Mouse (Mus musculus) neural tube, embryonic 11.5 days (tissue): ENCODE measurements around the gene Rho. TPM values are rescaled to one million over a fixed set of nuclear protein-coding genes. Genes with fewer than 3 reads are reported as not detected.

Source experiments
- ATAC-seq: fragments of 200-750 bp; cut with Nextera tagmentation; 2 replicates; pipeline ENCODE4 v1.8.0; 2017; ENCODE audit warnings: moderate number of reproducible peaks, mild to moderate bottlenecking, moderate TSS enrichment, moderate library complexity; ENCODE audit not compliant: insufficient read depth, low FRiP score, low TSS enrichment
- DNase-seq: peaks from one replicate; pipeline ENCODE4 v3.0.0-alpha.2; 2015; ENCODE audit warnings: low spot score
- H3K27ac ChIP-seq: fragments of 300-500 bp; sonication (generic); 2 replicates; pipeline ENCODE4 v1.5.1; 2014; ENCODE audit warnings: low read depth, mild to moderate bottlenecking, low read length
- H3K27me3 ChIP-seq: fragments of 300-500 bp; sonication (generic); 2 replicates; pipeline ENCODE4 v1.6.1; 2014; ENCODE audit warnings: mild to moderate bottlenecking, low read length, mixed read lengths; ENCODE audit not compliant: control insufficient read depth, insufficient read depth
- H3K36me3 ChIP-seq: fragments of 300-500 bp; sonication (generic); 2 replicates; pipeline ENCODE4 v1.6.1; 2014; ENCODE audit warnings: mild to moderate bottlenecking, low read length, moderate library complexity, mixed read lengths; ENCODE audit not compliant: control insufficient read depth, insufficient read depth
- H3K4me1 ChIP-seq: fragments of 300-500 bp; sonication (generic); 2 replicates; pipeline ENCODE4 v1.6.1; 2014; ENCODE audit warnings: low read length, mixed read lengths; ENCODE audit not compliant: control insufficient read depth, insufficient read depth
- H3K4me2 ChIP-seq: fragments of 300-500 bp; sonication (generic); 2 replicates; pipeline ENCODE4 v1.6.1; 2014; ENCODE audit warnings: low read depth, mild to moderate bottlenecking, moderate library complexity
- H3K4me3 ChIP-seq: fragments of 300-500 bp; sonication (generic); 2 replicates; pipeline ENCODE4 v1.5.1; 2014; ENCODE audit warnings: low read depth, low read length
- H3K9ac ChIP-seq: fragments of 300-500 bp; sonication (generic); 2 replicates; pipeline ENCODE4 v1.6.1; 2014; ENCODE audit warnings: mild to moderate bottlenecking, low read length
- H3K9me3 ChIP-seq: fragments of 300-500 bp; sonication (generic); 2 replicates; pipeline ENCODE4 v1.6.1; 2016; ENCODE audit warnings: low read length; ENCODE audit not compliant: control insufficient read depth
- WGBS: fragments of 180-500 bp; shearing (Covaris S2); extraction: QIAGEN DNeasy Blood & Tissue Kit; methylation state at CpG from one replicate; pipeline ENCODE4 v1.1.7; 2014; 5-methylcytosine and 5-hydroxymethylcytosine counted together
- polyA plus RNA-seq: library from polyadenylated mRNA; unstranded; fragments of >200 nt; fragmentation: Nextera tagmentation; extraction: Ambion mirVana; gene quantifications from 2 replicates; pipeline ENCODE4 v1.2.1, GENCODE M21; 2014

The Rho gene
- polyA plus RNA-seq, 1 experiment from 2014 or later: not detected

DNA sequence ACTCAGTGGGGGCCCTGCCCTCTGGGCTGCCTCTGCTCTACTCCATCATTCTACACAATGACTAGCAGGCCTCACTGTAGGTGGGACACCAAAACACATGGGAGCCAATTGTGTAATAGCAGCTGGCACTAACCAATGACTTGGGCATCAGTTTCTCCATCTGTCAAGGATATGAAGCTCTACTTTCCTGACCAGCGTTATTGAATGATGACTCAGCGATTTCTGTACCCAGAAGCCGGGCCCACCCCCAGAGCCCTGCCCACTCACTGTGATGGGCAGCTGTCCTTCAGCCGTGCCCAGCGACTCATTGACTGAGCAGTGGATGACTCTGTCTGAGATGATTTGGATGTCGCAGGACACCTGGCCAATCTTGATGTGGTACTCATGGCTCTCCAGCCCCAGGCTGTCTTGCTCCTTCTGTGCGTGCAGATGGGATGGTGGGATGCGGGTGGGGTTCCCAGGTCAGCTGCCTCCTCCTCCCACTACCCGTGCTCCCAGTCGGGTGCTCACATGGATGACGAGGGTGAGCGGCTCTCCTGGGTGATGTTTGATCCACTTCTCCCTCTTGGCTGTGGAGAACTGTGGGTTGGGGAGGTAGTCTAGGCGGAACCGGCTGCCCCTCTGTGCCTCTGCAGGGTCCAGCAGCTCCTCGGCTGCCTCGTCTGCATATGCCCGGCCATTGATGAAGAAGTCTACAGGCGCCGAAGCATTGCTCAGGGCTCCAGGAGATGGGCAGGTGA is 34.8 kb downstream of the Rho start:
- Histone ChIP-seq H3K36me3 (no peaks in the 10 kb centered on the region), H3K27me3 (no peaks in the 10 kb centered on the region), H3K9ac (no peak overlapping the region), H3K27ac (no peak overlapping the region), H3K4me3 (no peak overlapping the region), H3K4me2 (no peak overlapping the region), H3K4me1 (no peaks in the 10 kb centered on the region), H3K9me3 (no peaks in the 10 kb centered on the region)
- 92% methylated on average over 19 of the region's 19 CpGs for WGBS
- ATAC-seq (no peak), DNase-seq (no peak)

DNA sequence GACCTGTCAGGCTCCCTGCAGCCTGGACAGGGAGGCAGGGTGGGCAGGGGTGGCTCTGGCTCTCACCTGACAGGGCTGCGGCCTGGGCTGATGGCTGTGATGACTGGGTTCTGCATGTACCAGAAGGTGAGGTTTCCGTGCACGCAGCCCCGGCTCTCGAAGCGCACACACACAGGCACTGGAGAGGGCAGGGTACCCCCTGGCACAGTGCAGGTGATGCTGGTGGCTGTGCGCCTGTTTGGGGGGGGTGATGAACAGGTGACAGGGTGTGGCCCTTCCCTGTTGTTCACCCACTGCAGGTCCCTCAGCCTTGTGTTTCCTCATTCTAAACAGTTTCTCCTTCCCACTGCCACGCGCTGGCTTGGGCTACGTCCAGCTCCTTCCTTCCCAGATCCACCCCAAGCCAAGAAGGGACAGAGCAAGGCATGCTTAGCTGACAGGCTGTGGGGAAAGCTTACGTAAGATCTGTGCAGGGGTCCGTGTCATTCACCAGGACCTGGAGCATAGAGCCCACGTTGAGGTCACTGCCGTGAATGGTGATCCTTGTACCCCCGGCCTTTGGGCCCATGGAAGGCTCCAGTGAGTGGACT is 35.8 kb downstream of the Rho start:
- Histone ChIP-seq H3K9me3 (no peaks in the 10 kb centered on the region), H3K36me3 (no peaks in the 10 kb centered on the region), H3K4me2 (no peak overlapping the region), H3K9ac (no peak overlapping the region), H3K27me3 (no peaks in the 10 kb centered on the region), H3K27ac (no peak overlapping the region), H3K4me3 (no peak overlapping the region), H3K4me1 (no peaks in the 10 kb centered on the region)
- DNase-seq (no peak), ATAC-seq (no peak)
- WGBS: 96% methylated on average over 15 of the region's 15 CpGs

DNA sequence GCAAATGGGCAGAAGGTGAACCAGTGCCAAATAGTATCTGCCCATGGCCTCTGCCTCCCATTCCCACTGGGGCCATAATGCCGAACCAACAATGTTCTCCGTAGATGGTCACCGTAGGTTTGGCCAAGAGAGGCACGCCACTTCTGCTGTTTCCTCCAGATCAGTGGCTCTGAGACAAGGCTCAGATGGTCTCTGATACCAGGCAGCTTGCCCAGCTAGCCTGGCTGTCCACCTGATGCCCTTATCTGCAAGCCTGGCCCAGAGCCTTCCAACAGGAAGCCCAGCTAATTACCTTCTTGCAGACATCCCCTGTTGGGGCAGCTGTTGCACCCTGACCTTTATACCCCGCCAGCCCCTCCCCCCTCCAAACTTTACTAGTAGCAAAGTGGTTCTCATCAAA is 36.5 kb downstream of the Rho start:
- Histone ChIP-seq H3K27me3 (no peaks in the 10 kb centered on the region), H3K4me3 (no peak overlapping the region), H3K9ac (no peak overlapping the region), H3K27ac (no peak overlapping the region), H3K9me3 (no peaks in the 10 kb centered on the region), H3K4me1 (no peaks in the 10 kb centered on the region), H3K4me2 (no peak overlapping the region), H3K36me3 (no peaks in the 10 kb centered on the region)
- DNase-seq (no peak), ATAC-seq (no peak)
- WGBS: 83% methylated on average over 5 of the region's 5 CpGs

DNA sequence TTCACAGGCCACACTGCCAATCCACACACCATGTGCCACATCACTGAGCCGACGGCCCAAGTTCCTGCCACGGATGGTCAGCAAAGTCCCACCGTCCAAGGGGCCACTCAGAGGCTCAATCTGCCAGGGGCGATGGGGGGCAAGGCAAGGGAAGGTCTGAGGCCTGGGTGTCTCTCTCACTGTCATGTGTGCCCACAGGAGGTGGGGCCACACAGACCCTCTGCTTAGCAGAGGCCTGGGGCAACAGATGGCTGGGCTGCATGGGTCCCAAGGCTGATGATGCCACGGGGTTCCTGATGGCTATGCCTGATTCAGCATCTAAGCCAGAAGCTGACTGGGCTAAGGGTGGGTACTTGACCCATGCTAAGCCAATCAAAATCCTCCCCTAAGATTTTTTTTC is 37.2 kb downstream of the Rho start:
- Histone ChIP-seq H3K9ac (no peak overlapping the region), H3K4me1 (no peaks in the 10 kb centered on the region), H3K4me3 (no peak overlapping the region), H3K4me2 (no peak overlapping the region), H3K36me3 (no peaks in the 10 kb centered on the region), H3K27me3 (no peaks in the 10 kb centered on the region), H3K9me3 (no peaks in the 10 kb centered on the region), H3K27ac (no peak overlapping the region)
- DNase-seq: no peak
- no peak for ATAC-seq
- 83% methylated on average over 6 of the region's 6 CpGs for WGBS

DNA sequence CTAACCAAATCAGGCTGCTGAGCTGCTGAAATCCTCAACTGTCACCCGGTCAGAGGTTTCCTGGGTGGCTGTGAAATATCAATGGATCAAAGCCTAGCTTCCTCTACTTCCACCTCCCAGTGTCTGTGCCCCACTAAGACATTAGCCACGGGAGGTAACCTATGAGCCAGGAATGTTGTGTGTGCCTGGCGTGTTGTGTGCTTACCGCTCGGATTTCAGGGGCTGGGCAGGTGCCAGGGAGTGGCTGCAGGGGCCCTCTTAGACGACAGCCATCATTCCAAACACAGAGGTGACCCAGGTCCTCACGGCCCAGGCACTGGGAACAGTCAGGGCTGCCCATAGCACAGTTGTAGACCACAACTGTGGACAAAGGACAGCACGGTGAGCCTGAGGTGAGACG is 37.6 kb downstream of the Rho start:
- Histone ChIP-seq H3K4me1 (no peaks in the 10 kb centered on the region), H3K36me3 (no peaks in the 10 kb centered on the region), H3K4me3 (no peak overlapping the region), H3K27me3 (no peaks in the 10 kb centered on the region), H3K4me2 (no peak overlapping the region), H3K9ac (no peak overlapping the region), H3K9me3 (no peaks in the 10 kb centered on the region), H3K27ac (no peak overlapping the region)
- 83% methylated on average over 9 of the region's 9 CpGs for WGBS
- DNase-seq: no peak
- ATAC-seq: no peak

DNA sequence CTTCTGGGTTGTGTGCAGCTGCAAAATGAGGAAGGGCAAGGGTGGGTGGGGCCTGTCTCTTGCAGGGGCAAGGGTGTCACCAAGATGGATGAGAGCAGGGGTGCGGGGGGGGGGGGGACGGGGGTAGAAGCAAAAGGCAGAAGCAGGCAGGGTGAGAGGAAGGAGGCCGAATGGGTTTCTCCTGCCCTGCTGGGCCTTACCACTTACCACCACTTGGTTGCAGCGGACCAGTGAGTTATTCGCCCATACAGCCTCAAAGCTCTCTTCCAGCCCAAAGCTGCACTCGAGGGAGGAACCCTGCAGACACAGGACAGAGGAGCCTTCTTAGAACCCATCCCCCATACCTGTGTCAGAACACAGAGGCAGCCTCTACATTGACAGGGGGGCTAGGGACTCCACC is 38.4 kb downstream of the Rho start:
- WGBS: 65% methylated on average over 4 of the region's 6 CpGs
- Histone ChIP-seq H3K4me3 (no peak overlapping the region), H3K27ac (no peak overlapping the region), H3K9ac (no peak overlapping the region; the same call in 1 of the 2 replicates), H3K4me1 (no peaks in the 10 kb centered on the region), H3K9me3 (no peaks in the 10 kb centered on the region), H3K36me3 (no peaks in the 10 kb centered on the region), H3K4me2 (no peak overlapping the region), H3K27me3 (no peaks in the 10 kb centered on the region)
- DNase-seq (no peak), ATAC-seq (no peak)

DNA sequence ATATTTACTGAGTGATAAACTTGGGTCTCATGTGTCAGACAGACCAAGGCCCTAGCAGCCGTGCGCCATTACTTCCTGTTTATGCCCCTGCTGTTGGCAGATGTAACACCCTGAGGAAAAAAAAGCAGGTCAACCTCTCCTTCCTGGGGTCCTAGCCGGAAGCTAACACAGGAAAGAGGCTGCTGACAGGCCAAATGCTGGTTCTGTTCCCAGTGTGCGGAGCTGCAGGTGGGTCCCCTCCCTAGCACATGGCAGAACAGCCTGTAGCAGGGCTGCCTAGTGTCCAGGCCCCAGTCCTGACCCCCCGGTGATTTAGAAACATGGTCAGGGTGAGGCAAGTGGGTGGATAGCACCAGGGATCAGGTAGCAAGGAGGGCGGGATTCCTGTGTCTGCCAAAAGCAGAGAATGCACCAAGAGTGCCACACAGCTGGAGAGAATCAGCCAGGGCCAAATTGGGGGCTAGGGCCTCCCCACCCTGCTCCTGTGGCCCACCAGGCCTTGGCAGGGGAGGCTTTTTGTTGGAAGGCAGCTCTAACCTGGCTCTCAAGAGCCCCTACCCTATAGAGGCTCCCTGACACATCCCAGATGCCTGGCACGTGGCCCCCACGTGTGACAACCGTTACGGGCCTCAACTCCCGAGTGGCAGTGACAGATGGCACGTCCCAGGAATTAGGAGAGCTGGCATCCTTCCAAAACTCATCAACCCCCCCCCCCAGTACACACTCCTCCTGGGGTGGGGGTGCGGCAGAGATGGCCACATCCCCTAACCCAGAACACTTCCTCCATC is 39.9 kb downstream of the Rho start:
- Histone ChIP-seq H3K4me3 (no peak overlapping the region), H3K9ac (no peak overlapping the region), H3K4me2 (no peak overlapping the region), H3K27me3 (no peaks in the 10 kb centered on the region), H3K36me3 (no peaks in the 10 kb centered on the region), H3K27ac (no peak overlapping the region), H3K4me1 (no peaks in the 10 kb centered on the region), H3K9me3 (no peaks in the 10 kb centered on the region)
- no peak for DNase-seq
- ATAC-seq: no peak
- WGBS: 64% methylated on average over 13 of the region's 13 CpGs

DNA sequence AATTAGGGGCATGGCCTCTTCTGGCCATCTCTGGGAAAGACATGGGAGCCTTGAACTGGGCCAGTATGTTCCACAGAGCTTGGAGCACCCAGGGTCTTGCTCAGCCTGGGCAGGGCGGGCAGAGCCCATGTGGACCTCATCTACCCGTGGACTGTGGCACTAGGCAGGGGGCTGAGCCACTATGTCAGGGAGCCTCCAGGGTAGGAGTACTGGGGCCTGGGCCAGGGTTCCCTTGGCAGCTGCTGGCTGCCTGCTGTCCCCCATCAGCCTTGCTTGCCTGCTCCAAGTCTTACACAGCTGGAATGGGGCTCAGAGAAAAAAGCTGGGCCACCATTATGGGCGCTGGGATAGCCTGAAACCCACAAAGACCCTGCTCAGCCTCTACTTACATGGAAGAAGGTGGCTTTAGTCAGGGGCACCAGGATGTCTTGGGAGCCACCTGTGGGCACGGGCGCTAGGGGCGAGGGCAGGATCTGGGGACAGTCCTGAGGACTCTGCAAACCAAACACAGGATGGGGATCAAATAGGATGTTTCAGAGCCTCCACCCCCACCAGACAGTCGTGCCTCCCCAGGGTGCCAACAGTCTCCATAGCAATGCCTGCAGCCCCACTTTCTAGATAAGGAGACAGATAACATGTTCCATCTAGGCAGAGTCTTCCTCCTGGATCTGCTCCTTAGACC is 40.7 kb downstream of the Rho start:
- Histone ChIP-seq H3K27ac (no peak overlapping the region), H3K4me2 (no peak overlapping the region), H3K27me3 (no peaks in the 10 kb centered on the region), H3K36me3 (no peaks in the 10 kb centered on the region), H3K4me1 (no peaks in the 10 kb centered on the region), H3K4me3 (no peak overlapping the region), H3K9me3 (no peaks in the 10 kb centered on the region), H3K9ac (no peak overlapping the region)
- ATAC-seq: no peak
- DNase-seq: no peak
- WGBS: 81% methylated on average over 7 of the region's 7 CpGs
